Mouse (Mus musculus): ENCODE results near the gene Rarg.

DNA sequence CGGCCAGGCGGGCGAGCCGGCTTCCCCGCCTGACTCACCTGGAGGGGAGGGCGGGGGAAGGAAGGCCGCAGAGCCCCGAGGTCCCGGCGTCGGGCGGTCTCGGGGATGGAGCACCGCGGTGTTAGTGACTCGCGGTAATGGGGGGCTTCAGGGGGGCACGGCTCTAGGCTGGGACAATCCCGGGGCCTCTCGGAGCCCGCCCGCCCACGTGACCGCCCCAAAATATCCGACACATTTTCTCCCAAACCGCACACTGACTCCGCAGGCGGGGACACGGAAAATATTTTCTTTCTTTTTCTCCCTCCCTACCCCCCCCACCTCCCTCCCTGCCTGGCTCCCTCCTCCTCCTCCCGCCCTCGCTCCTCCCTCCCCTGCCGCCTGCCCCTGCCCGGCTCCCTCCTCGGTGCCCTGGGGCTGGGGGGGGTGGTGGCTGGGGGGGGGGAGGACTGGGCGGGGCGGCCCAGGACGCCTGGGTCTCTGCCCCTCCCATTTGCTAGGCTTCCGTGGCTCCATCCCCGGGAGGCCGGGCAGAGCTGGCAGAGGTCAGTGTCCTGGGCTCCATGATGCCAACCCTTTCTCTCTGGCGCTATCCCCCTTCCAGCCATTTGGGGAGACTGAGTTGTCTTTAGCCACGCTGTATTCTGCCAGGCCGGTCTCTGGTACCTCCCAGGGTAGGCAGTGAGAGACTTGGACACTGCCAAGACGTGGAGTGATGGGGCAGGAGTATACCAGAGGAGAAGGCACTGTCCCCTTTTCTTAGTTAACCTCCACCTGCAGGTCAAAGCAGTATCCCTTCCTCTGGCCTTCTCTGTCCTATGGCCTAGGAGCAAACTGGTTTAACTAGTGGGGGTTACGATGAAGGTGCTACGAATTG, at the start of gene Rarg:
- TF ChIP-seq CTCF (conservative IDR thresholded peaks at IDR 0.05; ENCODE audit: low read length) = no peak
- TF ChIP-seq POU5F1 (IDR thresholded peaks at IDR 0.05; ENCODE audit: borderline replicate concordance, low read length) = no peak
- TF ChIP-seq NANOG (IDR thresholded peaks at IDR 0.05; ENCODE audit: borderline replicate concordance, low read length) = no peak

Measured in E14TG2a.4 (cell line).